9 mouse cellular contexts compared by ENCODE assay signal in the genomic region with DNA sequence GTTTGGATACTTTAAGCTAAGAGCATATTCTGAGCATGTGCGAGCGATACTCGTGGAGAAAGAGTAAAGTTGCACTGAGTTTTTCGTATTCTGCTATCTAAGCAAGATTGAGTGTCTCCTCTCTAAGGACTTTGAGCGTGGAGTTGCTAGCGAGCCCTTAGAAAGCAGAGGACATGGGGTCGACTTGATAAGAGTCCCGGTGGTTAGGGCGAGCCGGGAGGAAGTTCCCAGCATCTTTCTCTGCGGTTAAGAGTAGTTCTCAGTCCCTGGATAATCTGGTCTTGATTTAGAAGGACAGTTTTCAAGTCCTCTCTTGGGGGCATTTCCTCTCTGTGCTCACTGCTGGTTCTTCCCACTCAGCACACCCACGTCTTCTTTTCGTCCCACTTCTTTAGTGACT. TPM values are rescaled to one million over a fixed set of nuclear protein-coding genes. Genes with fewer than 3 reads are reported as not detected.
DNase-seq lines count a peak whose midpoint lies in the region; ATAC-seq lines count a peak whose summit lies in the region.
"Had no signal": no experiment of that assay in that cellular context is flagged by ENCODE, and none has a peak within 500 bp of the region (broad histone marks: within the 10 kb centered on the region; RNA-seq: fewer than 3 reads in every experiment).

No protein-coding gene starts in this region.

- H3K4me1 ChIP-seq in heart, embryonic 13.5 days, result peaks cover 20% of the 10 kb centered on the region
- H3K4me1 ChIP-seq in brown adipose tissue, adult 24 weeks (ENCODE audit: control insufficient read depth, insufficient read depth, insufficient read length, low read length), result 0 out of 2 replicates have a peak, but pooled peaks cover 3% of the 10 kb centered on the region
- H3K4me1 ChIP-seq in hindbrain, embryonic 14.5 days (replicated peaks; ENCODE audit: control insufficient read depth, insufficient read depth, low read length), result peaks cover 21% of the 10 kb centered on the region
- peaks cover 21% of the 10 kb centered on the region for H3K4me1 ChIP-seq in megakaryocyte, embryonic 14.5 days

- H3K4me3 ChIP-seq in heart, embryonic 13.5 days, result peak overlapping the region; percentile 40
- peak overlapping the region; percentile 15 for H3K4me3 ChIP-seq in brown adipose tissue, adult 24 weeks (ENCODE audit: insufficient read depth, low read depth, low read length)
- no peak overlapping the region for H3K4me3 ChIP-seq in hindbrain, embryonic 14.5 days (replicated peaks; ENCODE audit: low read length)
- peak overlapping the region; percentile 63 for H3K4me3 ChIP-seq in megakaryocyte, embryonic 14.5 days (replicated peaks)

- H3K27me3 ChIP-seq in heart, embryonic 13.5 days (replicated peaks), result no peaks in the 10 kb centered on the region
- no peaks in the 10 kb centered on the region for H3K27me3 ChIP-seq in hindbrain, embryonic 14.5 days (ENCODE audit: control insufficient read depth, insufficient read depth, low read length)
- H3K27me3 ChIP-seq in megakaryocyte, embryonic 14.5 days (replicated peaks), result peaks cover 88% of the 10 kb centered on the region
- H3K27me3 ChIP-seq: CH12.LX had no signal

- H3K27ac ChIP-seq in heart, embryonic 13.5 days (replicated peaks), result no peak overlapping the region; the same call in 1 of the 2 replicates
- no peak overlapping the region for H3K27ac ChIP-seq in brown adipose tissue, adult 24 weeks (replicated peaks; ENCODE audit: low read depth, low read length)
- no peak overlapping the region for H3K27ac ChIP-seq in hindbrain, embryonic 14.5 days

- H3K36me3 ChIP-seq in heart, embryonic 13.5 days, result no peaks in the 10 kb centered on the region
- H3K36me3 ChIP-seq in hindbrain, embryonic 14.5 days (replicated peaks; ENCODE audit: control insufficient read depth, insufficient read depth), result no peaks in the 10 kb centered on the region
- H3K36me3 ChIP-seq in megakaryocyte, embryonic 14.5 days (replicated peaks; ENCODE audit: low read length), result no peaks in the 10 kb centered on the region

- no peaks in the 10 kb centered on the region for H3K9me3 ChIP-seq in heart, embryonic 13.5 days
- no peaks in the 10 kb centered on the region for H3K9me3 ChIP-seq in hindbrain, embryonic 14.5 days (ENCODE audit: control insufficient read depth, low read length)
- no peaks in the 10 kb centered on the region for H3K9me3 ChIP-seq in megakaryocyte, embryonic 14.5 days

- DNase-seq in heart, adult 8-10 months (ENCODE audit: low spot score), result no peak
- no peak for DNase-seq in hindbrain, embryonic 14.5 days (ENCODE audit: low spot score)
- DNase-seq in thymus, postnatal 4 days, result no peak
- DNase-seq in layer of hippocampus, adult 9-10 months (ENCODE audit: low spot score), result no peak
- DNase-seq in urinary bladder, postnatal 25 days (ENCODE audit: low spot score), result no peak

- ATAC-seq in heart, embryonic 13.5 days (ENCODE audit: extremely low read depth, insufficient number of reproducible peaks, low FRiP score, low TSS enrichment), result no peak
- ATAC-seq in hindbrain, embryonic 14.5 days (ENCODE audit: low FRiP score), result no peak

- H3K4me2 ChIP-seq in heart, embryonic 13.5 days, result peak overlapping the region; percentile 70
- H3K4me2 ChIP-seq in hindbrain, embryonic 14.5 days (replicated peaks), result peak overlapping the region; percentile 41

- peak overlapping the region; percentile 67 for H3K9ac ChIP-seq in heart, embryonic 13.5 days
- H3K9ac ChIP-seq in hindbrain, embryonic 14.5 days, result 0 out of 2 replicates have a peak overlapping the region, but pooled peaks have one; percentile 12

- WGBS in heart, embryonic 13.5 days, result 13% methylated on average over 13 of the region's 13 CpGs
- WGBS in hindbrain, embryonic 14.5 days, result 57% methylated on average over 13 of the region's 13 CpGs

RNA-seq across cellular contexts. Expression of gene Pcnx, which starts 15.3 kb away (rescaled TPM):
- polyA plus RNA-seq in heart, embryonic 13.5 days (2015; fragmentation: Nextera tagmentation; extraction: Ambion mirVana), result 8.8 and 9.0 TPM in 2 replicates
- total RNA-seq in heart, adult 8-10 months (2022), result 10 to 100 TPM; 53.7 to 77.4 (median 69.0) TPM
- 21.4 and 23.4 TPM in 2 replicates for polyA plus RNA-seq in brown adipose tissue, adult 24 weeks (2012; ENCODE audit: insufficient read depth, insufficient read length, missing spikeins)
- 14.2 and 19.9 TPM in 2 replicates for polyA plus RNA-seq in hindbrain, embryonic 14.5 days (2014; fragmentation: Nextera tagmentation; extraction: Ambion mirVana)
- 8.0 and 11.5 TPM in 2 replicates for polyA plus RNA-seq in megakaryocyte, embryonic 14.5 days (2012; ENCODE audit: insufficient read depth, low replicate concordance)
